8 mouse cellular contexts compared by ENCODE assay signal in genomic region chr11:45539459-45539858, GRCm38 (mm10).
DNase-seq lines count a peak whose midpoint lies in the region; ATAC-seq lines count a peak whose summit lies in the region.

No protein-coding gene starts in this region.

- no peak for ATAC-seq in granulocyte monocyte progenitor cell, adult 5-6 weeks (replicated peaks; ENCODE audit: poor library complexity, severe bottlenecking)

- peak; percentile 66 for DNase-seq in R1 (ENCODE audit: low read depth, low spot score)
- DNase-seq in cerebellum, adult 9-10 months = peak; percentile 89
- DNase-seq in frontal cortex, postnatal 14 days (ENCODE audit: low spot score in 2 of 2) = peak; percentile 32 to 67
- peak; percentile 77 for DNase-seq in hindlimb bud, embryonic 11.5 days (ENCODE audit: extremely low spot score, low read depth, low spot score)
- peak; percentile 75 to 84 for DNase-seq in left cerebral cortex, adult 18-20 months (ENCODE audit: low spot score in 2 of 2)
- DNase-seq in mesoderm, embryonic 11.5 days (ENCODE audit: low read depth, low spot score) = peak; percentile 84
- peak; percentile 80 for DNase-seq in skeletal muscle tissue, adult 2 months (ENCODE audit: low read depth, low spot score)
